Mouse (Mus musculus): ENCODE measurements around the gene Tmem139. TPM values are rescaled to one million over a fixed set of nuclear protein-coding genes. Genes with fewer than 3 reads are reported as not detected.

The Tmem139 gene
- total RNA-seq, 2 experiments from 2014 or later: not detected

DNA sequence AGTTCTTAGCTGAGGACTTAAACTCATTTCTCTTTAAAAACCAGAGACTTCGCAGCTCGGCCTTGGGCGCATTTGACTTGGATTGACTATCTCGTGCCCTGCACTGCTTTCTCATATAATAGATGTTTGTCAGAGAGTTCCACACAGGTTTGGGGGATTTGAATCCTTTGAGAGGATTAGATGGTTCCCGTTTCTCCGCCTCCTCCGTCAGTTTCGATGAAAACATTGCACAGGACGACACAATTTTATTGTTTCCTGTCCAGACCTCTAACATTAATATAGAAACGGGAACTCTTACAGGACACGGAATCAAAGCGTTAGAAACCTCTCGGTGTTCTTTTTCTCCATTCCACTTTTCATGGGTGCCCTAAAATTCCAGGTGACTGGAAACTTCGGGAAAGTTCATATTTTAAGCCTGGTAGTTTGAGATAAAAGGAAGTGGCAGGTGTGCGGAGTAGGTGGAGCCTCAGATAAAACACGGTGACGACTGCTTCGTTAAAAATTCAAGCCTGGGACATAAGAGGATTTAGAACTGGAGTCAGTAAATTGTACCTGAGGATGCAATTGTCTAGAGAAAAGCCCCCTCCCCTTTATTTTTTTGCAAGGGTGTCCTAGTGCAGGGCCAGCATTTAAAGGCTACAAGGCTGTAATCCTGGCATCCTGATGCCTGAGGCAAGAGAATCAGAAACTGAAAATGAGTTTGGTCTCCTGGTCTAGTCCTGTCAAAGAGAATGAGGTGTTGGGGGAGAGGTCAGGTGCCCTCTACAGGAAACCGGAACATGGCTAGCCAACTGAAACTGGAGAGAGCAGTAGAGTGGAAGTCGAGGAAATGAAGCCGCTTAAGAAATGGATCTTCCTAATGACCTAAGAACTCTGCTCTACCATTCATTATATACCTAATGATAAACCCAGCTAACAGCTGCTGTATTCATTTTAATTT, 3.9 kb downstream of the Tmem139 start:
- ATAC-seq (replicated peaks; ENCODE audit: low FRiP score, poor library complexity, severe bottlenecking): peak; percentile 38

DNA sequence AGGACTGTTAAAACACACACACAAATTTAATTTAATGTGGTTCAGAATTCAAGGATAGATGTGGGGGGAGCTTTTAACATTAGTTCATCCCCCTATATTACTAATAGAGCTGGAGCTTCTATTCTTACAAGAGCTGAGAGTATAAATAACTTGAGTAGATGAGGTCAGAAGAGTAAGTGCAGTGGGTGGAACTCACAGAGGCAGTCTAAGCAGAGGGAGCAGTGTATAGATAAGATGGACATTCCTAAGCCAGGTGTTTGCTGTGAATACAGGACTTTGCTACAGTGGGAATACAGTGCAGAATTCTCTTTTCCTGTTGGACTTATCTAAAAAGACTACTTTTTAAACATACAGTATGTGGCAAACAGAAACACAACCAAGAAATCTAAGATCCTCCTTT, 9.0 kb downstream of the Tmem139 start:
- ATAC-seq (replicated peaks; ENCODE audit: low FRiP score, poor library complexity, severe bottlenecking): no peak

DNA sequence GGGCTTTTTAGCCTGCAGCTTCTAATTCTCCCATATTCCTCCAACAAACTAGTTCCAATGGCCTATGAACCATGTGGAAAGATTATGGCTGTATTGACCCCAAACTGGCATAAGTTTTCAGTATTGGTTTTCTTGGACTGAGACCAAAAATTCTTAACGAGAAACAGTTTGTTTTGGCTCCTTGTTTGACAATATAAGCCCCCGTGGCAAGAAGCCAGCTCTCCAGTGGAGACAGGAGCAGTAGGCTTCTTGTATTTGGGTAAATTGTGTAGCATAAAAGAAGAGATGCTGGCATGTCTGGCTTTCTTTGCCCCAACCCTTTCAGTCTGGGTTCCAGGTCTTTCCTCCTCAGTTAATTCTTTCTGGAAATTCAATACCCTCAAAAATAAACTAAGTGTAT, 14.4 kb downstream of the Tmem139 start:
- no peak for ATAC-seq (replicated peaks; ENCODE audit: low FRiP score, poor library complexity, severe bottlenecking)

DNA sequence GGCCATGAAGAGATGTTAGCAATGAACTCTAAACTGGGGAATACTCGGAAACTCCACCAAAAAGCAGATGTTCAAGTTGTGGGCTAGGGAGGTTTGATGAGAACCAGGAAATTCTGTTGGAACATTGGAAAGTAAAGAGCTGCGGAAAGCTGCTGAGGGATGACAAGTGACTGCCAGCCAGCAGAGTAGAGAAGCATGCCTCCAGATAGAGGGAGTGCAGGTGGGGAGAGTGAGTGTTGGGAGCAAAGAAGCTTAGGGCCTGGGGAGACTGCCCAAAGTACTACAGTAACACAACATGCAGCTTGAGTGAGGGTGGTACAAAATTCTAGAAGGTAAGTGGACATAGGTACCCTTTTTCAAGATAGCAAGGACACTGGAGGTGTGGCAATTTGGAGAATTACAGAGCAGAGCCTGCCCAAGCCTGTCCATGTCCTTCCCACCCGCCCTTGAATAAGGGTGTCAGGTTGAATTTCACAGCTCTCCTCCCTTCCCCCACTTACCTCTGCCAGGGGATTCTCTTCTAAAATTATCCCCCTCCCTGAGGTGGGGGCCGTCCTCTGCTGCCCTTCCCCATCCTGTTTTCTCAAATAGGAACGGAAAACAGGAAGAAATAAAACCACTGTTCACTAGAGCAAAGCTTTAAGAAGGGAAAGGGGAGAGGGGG, 21.2 kb downstream of the Tmem139 start:
- ATAC-seq (replicated peaks; ENCODE audit: low FRiP score, poor library complexity, severe bottlenecking): no peak

DNA sequence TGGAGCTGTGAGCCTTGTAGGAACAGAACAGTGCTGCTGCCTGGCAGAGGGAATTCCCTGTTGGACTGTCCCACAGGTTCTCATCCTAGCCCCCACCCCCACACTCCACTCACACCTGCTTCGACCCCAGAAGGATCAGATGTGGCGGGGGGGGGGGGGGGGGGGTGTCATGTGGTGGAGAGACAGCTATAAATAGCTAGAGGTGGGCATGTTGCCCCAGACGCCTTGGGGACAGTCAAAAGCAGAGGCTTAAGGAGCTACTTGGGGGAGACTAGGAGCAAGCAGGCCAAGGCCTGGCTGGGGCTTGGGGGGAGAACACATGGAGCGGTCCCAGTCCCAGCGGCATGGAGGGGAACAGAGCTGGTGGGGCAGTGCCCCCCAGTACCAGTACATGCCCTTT, 24.7 kb downstream of the Tmem139 start, which contains the start of gene Clcn1:
Gene Clcn1 (plus strand): TSS at position 238 of the 400 bp plus-strand sequence.
- ATAC-seq (replicated peaks; ENCODE audit: low FRiP score, poor library complexity, severe bottlenecking): no peak

DNA sequence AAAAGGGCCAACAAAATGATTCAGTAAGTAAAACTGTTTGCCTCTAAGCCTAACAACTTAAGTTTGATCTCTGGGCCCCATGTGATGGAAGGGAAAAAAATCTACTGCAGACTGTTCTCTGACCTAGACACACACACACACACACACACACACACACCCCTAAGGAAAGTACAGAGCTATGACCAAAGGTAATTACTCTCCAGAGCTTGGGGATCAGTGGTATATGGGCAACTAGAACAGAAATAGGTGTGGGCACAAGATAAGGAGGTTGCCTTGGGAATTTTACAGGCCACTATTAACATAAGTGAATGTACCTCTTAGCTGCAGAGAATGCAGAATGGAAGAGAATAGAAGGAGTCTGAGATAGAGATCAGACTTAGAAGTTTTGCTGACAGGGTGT, 25.8 kb downstream of the Tmem139 start:
- no peak for ATAC-seq (replicated peaks; ENCODE audit: low FRiP score, poor library complexity, severe bottlenecking)

DNA sequence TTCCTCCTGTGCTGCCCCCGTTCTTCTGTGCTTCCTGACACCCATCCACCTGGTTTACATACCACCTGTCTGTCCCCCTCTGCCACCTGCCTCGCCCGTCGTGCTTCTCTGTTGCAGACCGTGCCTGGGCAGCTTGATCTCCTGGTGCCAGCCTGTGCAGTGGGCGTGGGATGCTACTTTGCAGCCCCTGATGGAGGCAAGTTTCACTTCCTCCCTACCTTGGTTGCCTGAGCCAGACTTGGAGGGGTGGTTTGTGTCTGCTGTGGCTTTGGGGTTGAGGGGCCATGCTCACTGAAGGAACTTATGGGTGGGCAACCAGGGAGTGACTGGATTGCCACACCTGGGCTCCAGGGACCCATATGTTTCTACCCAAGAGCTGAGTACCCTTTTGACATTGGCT, 31.6 kb downstream of the Tmem139 start:
- no peak for ATAC-seq (replicated peaks; ENCODE audit: low FRiP score, poor library complexity, severe bottlenecking)

DNA sequence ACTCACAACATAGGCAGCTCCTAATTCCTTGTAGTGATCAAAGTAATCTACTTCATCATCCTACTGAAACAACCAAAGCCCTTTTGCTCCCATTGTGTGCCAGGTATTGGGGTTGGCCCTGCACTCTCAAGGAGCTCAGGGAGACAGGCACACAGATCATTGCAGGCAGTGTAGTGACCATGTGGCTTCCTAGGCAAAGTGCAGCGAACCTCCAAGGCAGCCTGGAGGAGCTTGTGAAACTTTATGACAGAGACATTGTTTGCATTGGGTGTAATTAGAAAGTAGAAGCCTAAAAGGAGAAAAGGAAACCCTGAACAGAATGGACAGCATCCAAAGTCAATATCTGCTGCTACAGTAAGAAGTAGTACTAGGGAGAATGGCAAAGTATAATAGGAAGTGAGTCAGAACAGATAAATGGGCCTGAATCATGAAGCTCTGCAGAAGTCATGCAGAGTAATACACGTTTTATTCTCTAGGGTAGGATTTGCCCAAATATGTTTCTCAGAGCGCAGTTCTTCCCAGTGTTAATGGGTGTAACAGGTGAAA, 33.9 kb downstream of the Tmem139 start:
- ATAC-seq (replicated peaks; ENCODE audit: low FRiP score, poor library complexity, severe bottlenecking): no peak

DNA sequence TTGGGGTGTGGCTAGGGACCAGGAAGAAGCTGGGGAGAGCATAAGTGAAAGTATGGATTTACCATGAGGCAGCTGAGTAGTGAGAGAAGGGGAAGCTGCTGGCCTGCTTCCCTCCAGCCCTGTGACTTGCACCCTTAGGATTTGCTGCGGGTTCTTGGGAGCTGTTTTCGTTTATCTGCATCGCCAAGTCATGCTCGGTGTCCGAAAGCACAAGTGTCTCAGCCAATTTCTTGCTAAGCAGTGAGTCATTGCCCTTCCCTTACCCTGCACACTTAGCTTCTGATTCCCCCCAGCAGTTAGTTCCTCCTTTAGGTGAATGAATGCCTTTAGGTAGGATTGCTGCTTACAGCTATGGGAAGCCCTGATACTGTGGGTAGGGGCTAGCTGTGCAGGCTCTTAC, 37.6 kb downstream of the Tmem139 start:
- ATAC-seq (replicated peaks; ENCODE audit: low FRiP score, poor library complexity, severe bottlenecking): no peak

DNA sequence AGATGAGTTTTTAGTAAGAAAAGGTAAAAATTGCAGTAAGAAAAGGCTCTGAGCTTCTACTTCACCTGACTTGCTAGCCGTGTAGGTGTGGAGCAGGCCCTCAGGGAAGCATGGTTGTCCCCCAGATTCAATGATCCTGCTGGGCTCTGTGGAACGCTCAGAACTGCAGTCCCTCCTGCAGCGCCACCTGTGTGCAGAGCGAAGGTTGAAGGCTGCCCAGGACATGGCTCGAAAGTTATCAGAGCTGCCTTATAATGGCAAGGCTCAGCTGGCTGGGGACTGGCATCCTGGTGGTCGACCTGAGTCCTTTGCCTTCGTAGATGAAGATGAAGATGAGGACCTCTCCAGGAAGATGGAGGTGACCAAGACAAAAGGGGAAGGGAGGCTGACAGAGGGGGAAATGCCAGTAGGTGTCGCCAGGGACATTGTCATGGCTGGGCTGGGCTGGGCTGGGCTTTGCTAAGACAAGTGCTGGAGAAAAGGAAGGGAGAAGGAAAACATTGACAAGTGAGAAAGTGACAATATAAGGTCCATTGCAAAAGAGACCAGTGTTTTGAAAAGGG, 48.1 kb downstream of the Tmem139 start:
- no peak for ATAC-seq (replicated peaks; ENCODE audit: low FRiP score, poor library complexity, severe bottlenecking)

DNA sequence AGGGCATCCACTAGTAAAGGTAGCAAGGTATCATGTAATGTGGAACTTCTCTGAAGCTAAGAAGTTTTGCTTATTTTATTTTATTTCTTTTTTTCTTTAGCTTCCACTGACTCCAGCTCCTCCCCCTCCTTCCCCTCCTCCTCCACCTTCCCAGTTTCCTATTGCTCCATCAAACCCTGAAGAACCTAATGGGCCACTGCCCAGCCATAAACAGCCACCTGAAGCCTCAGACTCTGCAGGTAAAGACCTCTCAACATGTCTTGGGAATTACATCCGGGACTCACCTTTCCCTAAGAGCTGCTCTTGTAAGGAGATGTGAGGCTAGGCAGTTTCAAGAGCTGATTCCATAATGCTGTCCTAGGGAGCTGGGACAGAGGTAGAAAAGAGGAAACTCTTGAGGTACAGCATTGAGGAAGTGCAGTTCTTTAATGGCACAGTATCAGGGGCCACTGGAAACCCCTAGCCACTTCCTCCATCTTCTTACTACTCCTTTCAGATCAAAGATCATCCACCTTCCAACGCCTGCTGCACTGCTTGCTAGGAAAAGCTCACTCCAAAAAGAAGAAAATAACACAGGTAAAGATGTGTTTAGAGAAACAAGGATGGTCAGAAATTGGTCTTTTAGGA, 48.8 kb downstream of the Tmem139 start:
- ATAC-seq (replicated peaks; ENCODE audit: low FRiP score, poor library complexity, severe bottlenecking): no peak

Other genes starting within 250 kb of the Tmem139 start
- gene Sva, start 223.6 kb upstream of the Tmem139 start, total RNA-seq (2015; ENCODE audit: low replicate concordance): not detected in 2 replicates
- gene Sva, start 223.6 kb upstream of the Tmem139 start, total RNA-seq (2017; ENCODE audit: low replicate concordance): not detected in 2 replicates
- gene Tas2r139, start 121.0 kb upstream of the Tmem139 start, total RNA-seq (2015; ENCODE audit: low replicate concordance): not detected in 2 replicates
- not detected in 2 replicates for gene Tas2r139, start 121.0 kb upstream of the Tmem139 start, total RNA-seq (2017; ENCODE audit: low replicate concordance)
- not detected in 2 replicates for gene Tas2r144, start 46.6 kb upstream of the Tmem139 start, total RNA-seq (2015; ENCODE audit: low replicate concordance)
- not detected in 2 replicates for gene Tas2r144, start 46.6 kb upstream of the Tmem139 start, total RNA-seq (2017; ENCODE audit: low replicate concordance)
- gene Gstk1, start 16.0 kb upstream of the Tmem139 start, total RNA-seq (2015; ENCODE audit: low replicate concordance): 8.4 TPM in 1 of 2 replicates, not detected in the other
- gene Gstk1, start 16.0 kb upstream of the Tmem139 start, total RNA-seq (2017; ENCODE audit: low replicate concordance): 2.0 TPM in 1 of 2 replicates, not detected in the other
- gene Casp2, start 3.0 kb downstream of the Tmem139 start, total RNA-seq (2015; ENCODE audit: low replicate concordance): 22.4 and 26.7 TPM in 2 replicates
- 32.1 and 38.9 TPM in 2 replicates for gene Casp2, start 3.0 kb downstream of the Tmem139 start, total RNA-seq (2017; ENCODE audit: low replicate concordance)
- gene Clcn1, start 24.7 kb downstream of the Tmem139 start, total RNA-seq (2015; ENCODE audit: low replicate concordance): not detected in 2 replicates
- 2.0 and 8.5 TPM in 2 replicates for gene Clcn1, start 24.7 kb downstream of the Tmem139 start, total RNA-seq (2017; ENCODE audit: low replicate concordance)
- not detected in 2 replicates for gene Fam131b, start 62.7 kb downstream of the Tmem139 start, total RNA-seq (2015; ENCODE audit: low replicate concordance)
- gene Fam131b, start 62.7 kb downstream of the Tmem139 start, total RNA-seq (2017; ENCODE audit: low replicate concordance): not detected in 2 replicates
- 74.0 and 87.0 TPM in 2 replicates for gene Zyx, start 87.7 kb downstream of the Tmem139 start, total RNA-seq (2015; ENCODE audit: low replicate concordance)
- 7.7 and 14.1 TPM in 2 replicates for gene Zyx, start 87.7 kb downstream of the Tmem139 start, total RNA-seq (2017; ENCODE audit: low replicate concordance)
- gene Epha1, start 111.3 kb downstream of the Tmem139 start, total RNA-seq (2015; ENCODE audit: low replicate concordance): not detected in 2 replicates
- gene Epha1, start 111.3 kb downstream of the Tmem139 start, total RNA-seq (2017; ENCODE audit: low replicate concordance): not detected in 2 replicates
- not detected in 2 replicates for gene Tas2r143, start 138.3 kb downstream of the Tmem139 start, total RNA-seq (2015; ENCODE audit: low replicate concordance)
- not detected in 2 replicates for gene Tas2r143, start 138.3 kb downstream of the Tmem139 start, total RNA-seq (2017; ENCODE audit: low replicate concordance)
- not detected in 2 replicates for gene Tas2r135, start 143.5 kb downstream of the Tmem139 start, total RNA-seq (2015; ENCODE audit: low replicate concordance)
- gene Tas2r135, start 143.5 kb downstream of the Tmem139 start, total RNA-seq (2017; ENCODE audit: low replicate concordance): not detected in 2 replicates
- not detected in 2 replicates for gene Tas2r126, start 172.6 kb downstream of the Tmem139 start, total RNA-seq (2015; ENCODE audit: low replicate concordance)
- not detected in 2 replicates for gene Tas2r126, start 172.6 kb downstream of the Tmem139 start, total RNA-seq (2017; ENCODE audit: low replicate concordance)
- gene Olfr458, start 203.2 kb downstream of the Tmem139 start, total RNA-seq (2015; ENCODE audit: low replicate concordance): not detected in 2 replicates
- not detected in 2 replicates for gene Olfr458, start 203.2 kb downstream of the Tmem139 start, total RNA-seq (2017; ENCODE audit: low replicate concordance)
- not detected in 2 replicates for gene Olfr457, start 214.4 kb downstream of the Tmem139 start, total RNA-seq (2015; ENCODE audit: low replicate concordance)
- gene Olfr457, start 214.4 kb downstream of the Tmem139 start, total RNA-seq (2017; ENCODE audit: low replicate concordance): 0.42 TPM in 1 of 2 replicates, not detected in the other
- not detected in 2 replicates for gene Olfr456, start 225.2 kb downstream of the Tmem139 start, total RNA-seq (2015; ENCODE audit: low replicate concordance)
- not detected in 2 replicates for gene Olfr456, start 225.2 kb downstream of the Tmem139 start, total RNA-seq (2017; ENCODE audit: low replicate concordance)